Mouse (Mus musculus): ENCODE measurements at regions not wholly inside any gene's neighbourhood (a gene's known extent, or its start where the extent isn't known, plus 50 kb on each side); places are given as distances from the start of the nearest gene placed in this dataset.

DNA sequence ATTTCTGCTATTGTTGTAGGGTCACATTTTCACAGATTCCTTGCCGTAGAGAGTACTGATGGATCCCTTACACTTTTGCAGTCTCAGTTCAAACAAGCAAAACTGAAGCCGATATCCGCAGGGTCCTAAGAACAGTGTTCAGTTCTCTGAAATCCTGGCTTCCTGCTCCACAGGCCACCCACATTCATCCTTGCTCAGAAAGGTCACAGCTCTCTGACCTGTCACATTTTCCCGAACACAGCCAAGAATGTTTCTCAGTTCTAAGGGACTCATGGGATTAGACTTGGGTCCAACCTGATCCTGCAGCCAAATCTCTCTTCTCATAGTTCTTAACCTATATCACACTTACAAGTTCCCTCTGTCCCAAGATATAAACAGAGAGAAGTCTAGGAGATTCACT lies 432.7 kb downstream of the Basp1 start:
- no peak for TF ChIP-seq CTCF (IDR thresholded peaks at IDR 0.05)
- TF ChIP-seq EP300 (IDR thresholded peaks at IDR 0.05): no peak
- H3K4me1 ChIP-seq (ENCODE audit: insufficient read depth, low read depth, low read length): no peaks in the 10 kb centered on the region
- H3K9me3 ChIP-seq (ENCODE audit: low read length): no peaks in the 10 kb centered on the region
- H3K4me3 ChIP-seq (ENCODE audit: low read depth, low read length): no peak overlapping the region
- no peaks in the 10 kb centered on the region for H3K27me3 ChIP-seq (replicated peaks; ENCODE audit: insufficient read depth, low read length)
- no peaks in the 10 kb centered on the region for H3K36me3 ChIP-seq (ENCODE audit: insufficient read depth, low read length)
- DNase-seq (ENCODE audit: low spot score) (no peak), ATAC-seq (no peak)
- no peak overlapping the region for H3K9ac ChIP-seq (replicated peaks; ENCODE audit: low read depth)
- 40% methylated on average over 4 of the region's 4 CpGs for WGBS
- no peak overlapping the region for H3K4me2 ChIP-seq (replicated peaks; ENCODE audit: low read depth, low read length)
- no peak overlapping the region for H3K27ac ChIP-seq (ENCODE audit: low read length)

GRCm38 (mm10) chr15:24972020-24972419 lies 441.5 kb downstream of the Basp1 start:
- Histone ChIP-seq H3K4me3 (ENCODE audit: low read depth, low read length) (no peak overlapping the region), H3K9me3 (ENCODE audit: low read length) (no peaks in the 10 kb centered on the region), H3K27me3 (replicated peaks; ENCODE audit: insufficient read depth, low read length) (no peaks in the 10 kb centered on the region), H3K36me3 (ENCODE audit: insufficient read depth, low read length) (no peaks in the 10 kb centered on the region), H3K27ac (ENCODE audit: low read length) (no peak overlapping the region), H3K9ac (replicated peaks; ENCODE audit: low read depth) (no peak overlapping the region), H3K4me2 (replicated peaks; ENCODE audit: low read depth, low read length) (no peak overlapping the region), H3K4me1 (ENCODE audit: insufficient read depth, low read depth, low read length) (no peaks in the 10 kb centered on the region)
- DNase-seq (ENCODE audit: low spot score): no peak
- 18% methylated on average over 5 of the region's 5 CpGs for WGBS
- no peak for ATAC-seq
- no peak for TF ChIP-seq EP300 (IDR thresholded peaks at IDR 0.05)
- TF ChIP-seq CTCF (IDR thresholded peaks at IDR 0.05): no peak

GRCm38 (mm10) chr15:24969391-24969812 lies 444.2 kb downstream of the Basp1 start:
- WGBS: 28% methylated on average over 2 of the region's 2 CpGs
- H3K4me1 ChIP-seq (ENCODE audit: insufficient read depth, low read depth, low read length): no peaks in the 10 kb centered on the region
- peak; percentile 30; the same call in 1 of the 2 replicates for ATAC-seq
- H3K36me3 ChIP-seq (ENCODE audit: insufficient read depth, low read length): no peaks in the 10 kb centered on the region
- no peak overlapping the region for H3K9ac ChIP-seq (replicated peaks; ENCODE audit: low read depth)
- no peak overlapping the region for H3K4me3 ChIP-seq (ENCODE audit: low read depth, low read length)
- DNase-seq (ENCODE audit: low spot score): peak; percentile 24
- no peak overlapping the region for H3K27ac ChIP-seq (ENCODE audit: low read length)
- no peak overlapping the region for H3K4me2 ChIP-seq (replicated peaks; ENCODE audit: low read depth, low read length)
- no peaks in the 10 kb centered on the region for H3K27me3 ChIP-seq (replicated peaks; ENCODE audit: insufficient read depth, low read length)
- TF ChIP-seq EP300 (IDR thresholded peaks at IDR 0.05) (no peak), CTCF (IDR thresholded peaks at IDR 0.05) (no peak)
- H3K9me3 ChIP-seq (ENCODE audit: low read length): no peaks in the 10 kb centered on the region

DNA sequence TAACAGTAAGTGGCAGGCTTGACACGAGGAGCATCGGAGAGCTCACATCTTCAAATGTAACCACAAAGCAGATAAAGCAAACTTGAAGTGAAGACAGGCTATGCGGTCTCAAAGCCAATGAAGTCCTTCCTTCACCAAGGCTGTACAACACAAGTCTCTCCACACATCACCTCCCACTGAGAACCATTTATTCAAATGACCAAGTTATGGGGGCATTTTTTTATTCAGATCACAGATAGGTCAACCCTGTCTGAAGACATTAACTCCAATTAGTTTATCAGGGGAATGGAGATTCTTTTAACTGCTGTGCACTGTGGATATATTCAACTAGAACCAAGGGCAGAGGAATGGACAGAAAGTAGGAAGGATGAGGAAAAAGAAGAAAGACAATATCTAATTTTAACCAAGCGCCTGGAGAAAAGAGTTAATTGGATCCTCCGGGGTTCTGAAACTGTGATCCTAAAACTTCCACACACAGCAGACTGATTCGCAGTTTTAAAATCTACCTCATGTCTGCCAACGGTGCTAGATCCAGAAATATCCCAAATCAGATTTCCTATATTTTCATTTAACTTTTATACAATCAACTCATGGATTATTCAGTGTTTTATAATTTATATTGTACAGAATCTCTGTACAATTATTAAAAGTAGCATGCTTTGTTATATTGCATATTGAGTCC lies 444.8 kb downstream of the Basp1 start:
- H3K27ac ChIP-seq (ENCODE audit: low read length): no peak overlapping the region
- no peak for TF ChIP-seq CTCF (IDR thresholded peaks at IDR 0.05)
- no peak for TF ChIP-seq EP300 (IDR thresholded peaks at IDR 0.05)
- DNase-seq (ENCODE audit: low spot score) (no peak), ATAC-seq (no peak)
- no peaks in the 10 kb centered on the region for H3K36me3 ChIP-seq (ENCODE audit: insufficient read depth, low read length)
- no peak overlapping the region for H3K4me2 ChIP-seq (replicated peaks; ENCODE audit: low read depth, low read length)
- 81% methylated on average over 7 of the region's 7 CpGs for WGBS
- no peak overlapping the region for H3K9ac ChIP-seq (replicated peaks; ENCODE audit: low read depth)
- no peaks in the 10 kb centered on the region for H3K27me3 ChIP-seq (replicated peaks; ENCODE audit: insufficient read depth, low read length)
- no peaks in the 10 kb centered on the region for H3K4me1 ChIP-seq (ENCODE audit: insufficient read depth, low read depth, low read length)
- H3K9me3 ChIP-seq (ENCODE audit: low read length): no peaks in the 10 kb centered on the region
- H3K4me3 ChIP-seq (ENCODE audit: low read depth, low read length): no peak overlapping the region

DNA sequence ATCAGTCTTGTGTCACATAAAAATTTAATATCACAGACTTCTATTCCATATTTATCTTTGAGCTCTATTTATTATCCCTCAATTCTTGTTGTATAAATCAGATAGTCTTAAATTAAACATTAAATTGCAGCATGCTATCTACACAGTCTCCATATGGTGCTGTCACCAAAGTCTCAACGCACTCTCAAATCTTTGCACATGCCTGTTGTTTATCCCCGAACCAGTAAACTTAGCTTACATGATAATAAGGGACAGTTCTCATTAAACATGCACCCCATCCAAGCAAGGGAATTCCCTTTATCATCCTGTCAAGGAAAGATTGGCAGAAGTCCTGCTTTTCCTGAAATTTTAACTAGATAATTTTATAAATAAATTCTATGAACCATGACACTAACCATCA lies 483.8 kb downstream of the Basp1 start:
- DNase-seq (ENCODE audit: low spot score) (no peak), ATAC-seq (no peak)
- TF ChIP-seq CTCF (IDR thresholded peaks at IDR 0.05) (no peak), EP300 (IDR thresholded peaks at IDR 0.05) (no peak)
- H3K36me3 ChIP-seq (ENCODE audit: insufficient read depth, low read length): no peaks in the 10 kb centered on the region
- H3K9me3 ChIP-seq (ENCODE audit: low read length): no peaks in the 10 kb centered on the region
- no peak overlapping the region for H3K27ac ChIP-seq (ENCODE audit: low read length)
- no peak overlapping the region for H3K4me2 ChIP-seq (replicated peaks; ENCODE audit: low read depth, low read length)
- no peaks in the 10 kb centered on the region for H3K27me3 ChIP-seq (replicated peaks; ENCODE audit: insufficient read depth, low read length)
- no peak overlapping the region for H3K4me3 ChIP-seq (ENCODE audit: low read depth, low read length)
- WGBS: 55% methylated on average over 2 of the region's 2 CpGs
- H3K4me1 ChIP-seq (ENCODE audit: insufficient read depth, low read depth, low read length): no peaks in the 10 kb centered on the region
- H3K9ac ChIP-seq (replicated peaks; ENCODE audit: low read depth): no peak overlapping the region

- TF ChIP-seq CTCF (IDR thresholded peaks at IDR 0.05): no peak
- no peak for TF ChIP-seq EP300 (IDR thresholded peaks at IDR 0.05)
- Histone ChIP-seq H3K27me3 (replicated peaks; ENCODE audit: insufficient read depth, low read length) (no peaks in the 10 kb centered on the region), H3K4me1 (ENCODE audit: insufficient read depth, low read depth, low read length) (no peaks in the 10 kb centered on the region), H3K36me3 (ENCODE audit: insufficient read depth, low read length) (no peaks in the 10 kb centered on the region), H3K27ac (ENCODE audit: low read length) (no peak overlapping the region), H3K4me2 (replicated peaks; ENCODE audit: low read depth, low read length) (no peak overlapping the region), H3K9ac (replicated peaks; ENCODE audit: low read depth) (no peak overlapping the region), H3K4me3 (ENCODE audit: low read depth, low read length) (no peak overlapping the region), H3K9me3 (ENCODE audit: low read length) (no peaks in the 10 kb centered on the region)
- DNase-seq (ENCODE audit: low spot score): no peak
- WGBS: 67% methylated on average over 1 of the region's 1 CpGs
- no peak for ATAC-seq
Observed at GRCm38 (mm10) chr15:24911866-24912265, 501.7 kb downstream of the Basp1 start.

DNA sequence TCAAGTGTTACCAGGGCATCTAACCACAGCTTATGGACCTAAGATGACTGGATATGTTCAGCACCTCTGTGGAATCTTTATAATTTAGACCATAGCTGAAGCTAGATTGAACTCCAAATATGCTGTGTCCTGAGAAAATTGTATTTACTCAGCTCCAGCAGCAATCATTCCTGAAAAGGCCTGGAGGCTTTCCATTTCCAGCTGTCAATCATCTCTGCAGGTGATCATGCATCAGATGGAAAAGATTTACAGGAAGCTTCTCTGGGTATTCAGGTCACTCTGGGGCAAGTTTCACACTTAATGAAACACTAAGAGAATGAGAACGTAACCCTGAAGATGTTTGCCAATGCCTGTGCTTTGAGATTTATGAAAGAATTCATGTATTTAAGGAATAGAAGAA lies 502.1 kb downstream of the Basp1 start:
- H3K4me1 ChIP-seq (ENCODE audit: insufficient read depth, low read depth, low read length): no peaks in the 10 kb centered on the region
- H3K27ac ChIP-seq (ENCODE audit: low read length): no peak overlapping the region
- ATAC-seq (no peak), DNase-seq (ENCODE audit: low spot score) (no peak)
- H3K36me3 ChIP-seq (ENCODE audit: insufficient read depth, low read length): no peaks in the 10 kb centered on the region
- H3K27me3 ChIP-seq (replicated peaks; ENCODE audit: insufficient read depth, low read length): no peaks in the 10 kb centered on the region
- H3K4me2 ChIP-seq (replicated peaks; ENCODE audit: low read depth, low read length): no peak overlapping the region
- H3K4me3 ChIP-seq (ENCODE audit: low read depth, low read length): no peak overlapping the region
- H3K9me3 ChIP-seq (ENCODE audit: low read length): no peaks in the 10 kb centered on the region
- no peak overlapping the region for H3K9ac ChIP-seq (replicated peaks; ENCODE audit: low read depth)
- WGBS: 68% methylated on average over 1 of the region's 1 CpGs
- TF ChIP-seq EP300 (IDR thresholded peaks at IDR 0.05): no peak
- no peak for TF ChIP-seq CTCF (IDR thresholded peaks at IDR 0.05)
